Mouse (Mus musculus) layer of hippocampus, adult 8-10 months (tissue): ENCODE measurements at regions not wholly inside any gene's neighbourhood (a gene's known extent, or its start where the extent isn't known, plus 50 kb on each side); places are given as distances from the start of the nearest gene placed in this dataset.
A peak's percentile ranks its signal among the peaks of the same experiment; 100 is the strongest.
"Not testable (repeated sequence)": the region's sequence is repeated elsewhere in the genome, so short reads cannot be mapped to it uniquely, and the experiment has no call there.

Experiments
- DNase-seq, 2 experiments: peaks; one replicate each; pipeline ENCODE4 v3.0.0; 2022; ENCODE audit warnings: low spot score in 2 of 2

DNA sequence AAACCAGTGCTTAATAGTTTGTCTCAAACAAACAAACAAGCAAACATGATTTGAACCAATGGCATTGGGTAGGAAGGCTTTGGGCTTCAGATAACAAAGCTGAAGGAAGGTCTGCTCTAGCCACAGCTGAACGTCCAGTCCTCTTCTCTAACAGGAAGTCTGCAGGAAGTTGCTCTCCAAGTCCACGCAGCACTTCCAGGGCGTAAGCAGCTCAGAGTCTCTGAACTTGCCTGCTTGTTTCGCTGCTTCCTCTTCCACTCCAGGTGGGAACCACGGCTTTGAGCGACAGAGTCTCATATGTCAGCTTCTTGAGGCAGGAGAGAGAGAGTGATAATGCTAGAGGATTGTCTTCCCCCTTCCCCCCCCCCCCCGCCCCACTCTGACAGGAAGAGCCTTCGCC is 123.6 kb downstream of the Tnfrsf21 start:
- no peak for DNase-seq

DNA sequence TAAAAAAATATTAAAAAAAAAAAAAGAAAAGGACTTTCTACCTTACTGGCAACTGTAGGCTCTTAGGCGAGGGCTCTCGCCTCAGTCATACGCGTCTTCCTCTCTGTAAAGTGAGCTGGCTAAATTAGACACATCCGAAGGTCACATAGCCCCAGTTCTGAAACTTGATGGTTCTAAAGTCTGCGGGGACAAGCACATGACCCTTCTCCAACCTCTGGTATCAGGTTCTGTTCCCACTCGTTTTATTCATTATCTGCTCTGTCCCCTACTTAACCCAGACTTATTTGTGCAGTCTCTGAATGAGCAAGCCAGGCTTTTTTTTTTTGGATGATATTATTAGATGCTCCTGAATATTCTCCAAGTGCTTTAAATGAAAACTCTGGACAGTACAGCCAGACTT is 125.4 kb downstream of the Tnfrsf21 start:
- DNase-seq, result no peak

DNA sequence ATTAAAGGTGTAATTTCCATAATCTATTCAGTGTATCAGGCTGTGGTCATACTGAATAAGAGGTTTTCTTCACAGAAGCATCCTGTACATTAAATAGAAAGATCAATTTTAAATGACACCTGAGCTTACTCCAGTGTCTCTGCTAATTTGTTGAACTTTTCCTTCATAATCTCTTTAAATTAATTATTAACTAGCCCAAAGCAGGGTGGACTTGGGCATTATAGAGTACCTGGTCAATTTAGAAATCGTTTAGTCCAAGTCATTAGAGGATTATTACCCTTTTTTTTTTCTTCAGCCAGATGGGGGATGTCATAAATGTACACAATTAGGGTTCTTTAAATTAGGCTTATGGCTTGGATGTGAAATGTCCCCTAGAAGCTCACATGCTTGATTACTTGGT is 124.4 kb upstream of the Adgrf1 start:
- DNase-seq, result no peak

DNA sequence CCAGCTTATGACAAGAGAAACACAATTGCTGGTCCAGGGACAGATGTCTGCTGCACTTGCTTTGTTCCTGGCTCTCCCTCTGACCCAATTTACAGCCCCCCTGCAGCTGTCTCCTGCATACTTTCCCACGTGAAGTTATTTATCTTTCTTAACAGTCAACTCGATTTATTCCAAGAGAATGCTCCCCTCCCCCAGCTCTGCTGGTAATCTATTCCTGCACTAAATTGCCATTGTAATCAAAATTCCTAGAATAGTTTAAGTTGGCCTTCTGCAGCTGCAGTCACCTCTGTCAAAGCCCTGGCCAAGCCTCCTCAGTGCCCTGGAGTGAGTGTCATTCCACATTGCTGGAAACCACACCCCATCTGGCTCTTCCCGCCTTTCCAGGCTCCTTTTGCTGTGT is 122.2 kb upstream of the Adgrf1 start:
- DNase-seq, result no peak

- DNase-seq, result no peak
Observed at GRCm38 (mm10) chr17:43152620-43153019, 117.5 kb upstream of the Adgrf1 start.

DNA sequence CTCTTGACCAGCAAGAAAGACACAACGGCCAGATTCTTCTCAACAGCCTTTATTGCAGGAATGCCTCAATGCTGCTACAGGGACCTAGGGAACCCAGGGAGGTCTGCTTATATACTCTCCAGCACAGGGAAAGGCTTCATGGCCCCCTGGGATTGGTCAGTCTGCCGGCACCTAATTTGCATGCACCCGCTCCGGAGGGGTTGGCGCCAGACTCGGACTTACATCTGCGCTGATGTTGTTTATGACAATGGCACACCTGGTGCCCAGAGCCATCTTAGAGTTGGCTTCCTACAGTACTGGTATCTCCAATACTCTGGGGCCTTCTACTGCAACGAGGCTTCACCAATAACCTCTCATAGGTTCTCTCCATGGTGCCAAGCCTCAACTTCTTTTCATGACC is 114.9 kb upstream of the Adgrf1 start:
- not testable (repeated sequence) for DNase-seq

GRCm38 (mm10) chr17:43156116-43156515 is 114.0 kb upstream of the Adgrf1 start:
- no peak for DNase-seq

DNA sequence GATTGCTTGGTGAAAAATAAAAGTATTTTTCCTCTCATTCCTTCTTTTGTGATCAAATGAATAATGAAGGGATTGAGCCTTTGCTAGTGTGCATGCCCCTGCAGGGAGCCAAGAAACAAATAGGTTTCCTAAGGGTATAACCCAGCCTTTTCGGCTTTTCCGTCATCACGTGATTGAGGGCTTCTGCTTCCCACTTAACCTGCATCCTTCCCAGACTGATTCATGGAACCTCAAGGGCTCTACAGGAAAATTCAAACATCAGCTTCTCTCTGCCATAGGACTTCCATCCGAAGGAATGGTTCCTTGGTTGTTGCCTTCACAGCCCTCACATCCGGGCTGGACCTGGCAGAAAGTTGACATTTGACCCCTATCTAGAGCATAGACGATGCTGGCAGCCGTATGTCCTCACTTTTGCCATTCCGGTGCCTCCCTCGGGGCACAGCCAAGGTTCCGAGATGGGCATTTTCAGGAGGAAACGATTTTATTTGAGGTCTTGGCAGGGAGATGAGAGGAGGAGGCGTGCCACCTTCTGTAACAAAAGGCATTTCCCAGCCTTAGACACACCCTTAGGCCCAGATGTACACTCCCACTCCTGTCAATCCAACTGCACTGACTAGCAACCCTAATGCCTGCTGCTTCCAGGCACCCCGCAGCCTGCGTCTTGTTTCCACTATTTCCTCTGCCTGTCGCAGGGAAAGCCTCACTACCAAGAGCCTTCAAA is 112.2 kb upstream of the Adgrf1 start:
- DNase-seq, result peak; percentile 57 to 63

DNA sequence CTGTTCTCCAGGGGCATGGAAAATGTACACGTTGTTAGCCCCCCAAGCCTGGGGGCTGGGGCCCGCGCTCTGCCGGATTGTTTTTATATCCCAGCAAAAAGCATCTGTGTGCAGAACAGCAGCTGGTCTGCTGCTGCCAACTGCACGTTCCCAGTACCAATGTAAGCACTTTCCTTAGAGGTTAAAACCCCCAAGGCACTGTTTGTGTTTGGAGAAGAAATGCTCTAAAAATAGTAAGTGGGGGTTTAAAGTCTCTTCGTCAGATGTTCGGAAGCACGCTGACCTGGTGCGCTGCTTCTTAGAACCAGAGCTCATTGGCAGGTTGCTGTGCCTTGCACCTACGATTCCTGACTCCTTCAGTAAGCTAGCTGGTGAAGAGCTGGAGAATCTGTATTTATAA is 111.4 kb upstream of the Adgrf1 start:
- DNase-seq, result no peak

DNA sequence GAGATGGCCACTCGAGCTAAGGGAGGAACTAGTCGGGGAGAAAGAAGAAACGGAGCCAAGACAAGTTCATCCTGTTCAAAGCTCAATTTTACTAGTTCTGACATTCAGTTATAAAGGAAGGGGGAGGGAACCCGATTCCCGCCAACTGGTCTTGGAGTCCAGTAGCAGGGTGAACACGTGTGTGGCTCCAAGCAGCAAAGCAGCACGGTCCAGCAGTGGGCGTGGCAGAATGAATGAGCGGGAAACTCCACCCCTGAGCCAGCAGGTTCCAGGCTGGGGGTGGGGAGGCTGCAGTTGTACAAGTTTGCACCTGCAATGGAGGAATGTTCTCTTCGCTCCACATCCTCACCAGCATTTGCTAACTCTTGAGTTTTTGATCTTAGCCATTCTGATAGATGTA is 108.8 kb upstream of the Adgrf1 start:
- not testable (repeated sequence) for DNase-seq

DNA sequence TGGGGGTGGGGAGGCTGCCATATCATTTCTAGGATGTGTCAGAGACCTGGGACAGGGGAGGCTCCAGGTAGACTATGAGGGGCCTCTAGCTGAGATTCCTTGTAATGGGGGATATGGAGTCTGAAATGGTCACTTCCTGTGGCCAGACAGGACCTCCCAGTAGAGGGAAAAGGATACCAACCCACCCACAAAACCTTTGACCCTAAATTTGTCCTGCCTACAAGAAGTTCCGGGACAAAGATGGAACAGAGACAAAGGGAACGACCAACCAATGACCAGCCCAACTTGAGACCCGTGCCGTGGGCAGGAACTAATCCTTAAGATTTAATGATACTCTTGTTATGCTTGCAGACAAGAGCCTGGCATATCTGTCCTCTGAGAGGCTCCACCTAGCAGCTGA is 107.0 kb upstream of the Adgrf1 start:
- DNase-seq, result no peak

GRCm38 (mm10) chr17:43166091-43166490 is 104.0 kb upstream of the Adgrf1 start:
- DNase-seq, result no peak

- no peak for DNase-seq
Observed at GRCm38 (mm10) chr17:43169435-43169834, 100.7 kb upstream of the Adgrf1 start.

- no peak for DNase-seq
Observed at GRCm38 (mm10) chr17:43172657-43173165, 97.4 kb upstream of the Adgrf1 start.

DNA sequence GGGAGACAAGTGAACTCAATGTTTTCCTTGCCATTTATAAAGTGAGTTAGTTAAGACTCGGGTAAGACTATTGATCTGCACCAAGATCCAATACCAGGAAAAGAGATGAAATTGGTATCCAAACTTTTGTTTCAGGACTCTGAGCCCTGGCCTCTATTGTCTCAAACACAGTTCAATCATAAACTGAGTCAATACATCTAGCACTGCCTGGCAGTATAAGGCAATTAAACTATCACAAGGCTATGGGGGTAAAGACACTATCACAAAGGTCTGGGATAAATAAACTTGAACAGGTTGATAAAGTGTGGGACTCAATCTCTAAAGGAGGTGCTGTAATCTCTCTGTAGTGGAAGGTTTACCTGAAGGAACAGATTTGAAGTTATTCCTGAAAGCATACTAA is 95.3 kb upstream of the Adgrf1 start:
- no peak for DNase-seq

DNA sequence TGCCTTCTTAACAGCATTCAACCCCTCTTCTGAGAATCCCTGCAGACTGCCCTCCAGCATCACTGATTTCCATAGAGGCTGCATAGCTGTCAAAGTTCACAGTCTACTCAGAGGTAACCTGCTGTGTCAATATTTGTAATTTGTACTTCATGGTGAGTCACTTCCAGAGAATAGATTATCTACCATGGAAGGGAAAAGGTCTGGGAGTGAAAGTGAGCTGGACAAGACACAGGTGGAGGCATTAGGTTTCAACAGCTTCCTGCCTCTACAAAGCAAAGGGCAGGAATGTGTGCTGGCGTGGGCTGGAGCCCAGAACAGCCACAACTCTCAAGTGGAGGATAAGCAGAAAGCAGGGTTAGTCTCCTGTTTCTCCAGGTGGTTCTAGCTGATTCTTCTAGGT is 92.9 kb upstream of the Adgrf1 start:
- no peak for DNase-seq

- DNase-seq, result no peak
Observed at GRCm38 (mm10) chr17:43190016-43190415, 80.1 kb upstream of the Adgrf1 start.

GRCm38 (mm10) chr17:43190853-43191485 is 79.2 kb upstream of the Adgrf1 start:
- DNase-seq, result no peak

DNA sequence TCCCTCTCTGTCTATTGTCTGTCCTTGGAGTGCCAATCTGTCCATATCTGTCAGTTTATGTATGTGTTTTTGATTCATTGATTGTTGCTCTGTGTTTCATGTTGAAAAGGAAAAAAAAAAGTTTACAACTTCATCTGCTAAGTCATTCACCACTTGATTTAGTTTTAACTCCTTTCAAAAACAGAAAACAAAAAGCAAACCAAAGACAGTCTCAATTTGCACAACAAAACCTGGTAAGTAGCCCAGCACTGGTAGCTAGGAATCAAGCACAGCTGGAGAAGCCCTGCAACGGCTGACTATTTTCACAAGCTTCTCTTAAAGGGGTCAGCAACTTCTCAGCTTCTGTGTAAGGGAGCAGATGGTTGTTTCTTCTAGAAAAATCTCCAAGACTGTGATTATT is 72.9 kb upstream of the Adgrf1 start:
- DNase-seq, result no peak

GRCm38 (mm10) chr17:43200832-43201231 is 69.3 kb upstream of the Adgrf1 start:
- DNase-seq, result no peak

DNA sequence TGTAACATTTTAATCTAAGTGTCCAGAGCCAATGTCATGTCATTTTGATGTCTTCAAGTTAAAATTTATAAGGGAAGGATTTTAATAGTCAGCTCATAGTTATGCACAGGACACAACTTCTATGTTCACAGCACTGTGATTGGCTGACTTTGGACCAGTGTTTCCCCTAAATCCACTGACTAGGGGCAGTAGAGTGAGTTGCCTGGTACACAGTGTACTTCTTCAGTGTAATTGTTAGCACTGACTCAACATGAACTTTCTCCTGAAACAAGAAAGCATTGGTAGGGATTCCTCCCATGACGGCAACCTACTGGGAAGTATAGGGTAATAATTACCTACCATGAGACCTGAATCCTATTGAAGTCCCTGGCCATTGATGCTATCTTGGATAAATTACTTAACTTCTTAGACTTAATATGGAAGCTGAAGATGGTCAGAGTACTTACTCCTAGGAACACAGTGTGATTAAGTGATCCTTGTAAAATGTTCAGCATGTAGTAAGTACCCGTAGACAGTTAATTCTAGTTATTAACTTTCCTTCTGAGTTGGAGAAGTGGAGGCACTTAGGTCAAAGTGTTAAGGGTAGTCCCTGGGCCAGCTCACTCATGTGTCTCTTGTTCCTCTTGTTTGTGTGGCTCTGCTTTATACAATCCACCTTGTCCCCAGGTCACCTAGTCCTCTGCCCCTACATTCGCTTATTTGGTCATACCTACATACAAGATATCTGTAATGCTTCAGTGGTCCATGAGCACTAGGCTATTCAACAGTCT is 63.2 kb upstream of the Adgrf1 start:
- DNase-seq, result no peak

- DNase-seq, result no peak
Observed at GRCm38 (mm10) chr17:43209727-43210126, 60.4 kb upstream of the Adgrf1 start.
